Comparison of ENCODE assay signal across 8 mouse cellular contexts in the genomic region with DNA sequence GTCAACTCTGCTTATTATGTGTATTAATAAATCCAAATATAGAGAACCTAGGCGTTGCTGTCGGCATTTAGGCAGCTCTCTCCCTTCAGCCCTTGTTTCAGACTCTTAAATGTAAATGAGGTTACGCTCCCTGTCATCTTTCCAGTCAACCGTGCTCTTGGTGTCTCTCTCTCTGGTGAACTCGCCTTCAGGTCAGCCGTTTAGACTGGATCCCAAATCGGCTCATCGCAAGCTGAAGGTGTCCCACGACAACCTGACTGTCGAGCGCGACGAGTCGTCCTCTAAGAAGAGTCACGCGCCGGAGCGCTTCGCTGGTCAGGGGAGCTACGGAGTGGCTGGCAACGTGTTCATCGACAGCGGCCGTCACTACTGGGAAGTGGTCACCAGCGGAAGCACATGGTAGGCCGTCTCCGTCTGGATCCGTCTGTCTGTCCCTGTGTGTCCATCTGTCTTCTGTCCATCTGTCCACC. TPM values are rescaled to one million over a fixed set of nuclear protein-coding genes. Genes with fewer than 3 reads are reported as not detected.
DNase-seq lines count a peak whose midpoint lies in the region; ATAC-seq and TF ChIP-seq lines count a peak whose summit lies in the region.
"Not testable (repeated sequence)": the region's sequence is repeated elsewhere in the genome, so short reads cannot be mapped to it uniquely, and the experiment has no call there.

No protein-coding gene starts in this region.

- H3K4me3 ChIP-seq in hindbrain, embryonic 12.5 days; lung, embryonic 14.5 days (ENCODE audit: low read depth, low read length); neural tube, embryonic 14.5 days (ENCODE audit: low read depth, low read length): not testable (repeated sequence)

- not testable (repeated sequence) for H3K4me2 ChIP-seq in hindbrain, embryonic 12.5 days (replicated peaks); lung, embryonic 14.5 days; neural tube, embryonic 14.5 days (ENCODE audit: low read depth, low read length)

- 88% methylated on average over 28 of the region's 28 CpGs for WGBS in hindbrain, embryonic 12.5 days
- WGBS in lung, embryonic 14.5 days, result 84% methylated on average over 28 of the region's 28 CpGs
- 79% methylated on average over 28 of the region's 28 CpGs for WGBS in neural tube, embryonic 14.5 days

- H3K9me3 ChIP-seq in hindbrain, embryonic 12.5 days (replicated peaks), result peaks cover 61% of the 10 kb centered on the region
- H3K9me3 ChIP-seq in lung, embryonic 14.5 days (ENCODE audit: low read depth, low read length), result peaks cover 65% of the 10 kb centered on the region
- H3K9me3 ChIP-seq in neural tube, embryonic 14.5 days (ENCODE audit: control insufficient read depth, low read length), result peaks cover 39% of the 10 kb centered on the region

- H3K36me3 ChIP-seq in hindbrain, embryonic 12.5 days, result peaks cover 61% of the 10 kb centered on the region
- peaks cover 77% of the 10 kb centered on the region for H3K36me3 ChIP-seq in lung, embryonic 14.5 days (ENCODE audit: insufficient read depth)
- peaks cover 30% of the 10 kb centered on the region for H3K36me3 ChIP-seq in neural tube, embryonic 14.5 days (ENCODE audit: control insufficient read depth, insufficient read depth, low read length)

- peak; percentile 20 for DNase-seq in MN1 (ENCODE audit: low spot score)
- peak; percentile 57 to 70 for DNase-seq in cerebellum, postnatal 10 days
- peak; percentile 79 for DNase-seq in layer of hippocampus, adult 9-11 months
- DNase-seq in lung, embryonic 14.5 days, result peak; percentile 34
- DNase-seq in thymus, postnatal 25 days, result peak; percentile 53

- not testable (repeated sequence) for H3K27ac ChIP-seq in hindbrain, embryonic 12.5 days; lung, embryonic 14.5 days (ENCODE audit: low read depth); neural tube, embryonic 14.5 days (ENCODE audit: low read depth, low read length)

- H3K4me1 ChIP-seq in hindbrain, embryonic 12.5 days; lung, embryonic 14.5 days (ENCODE audit: insufficient read depth); neural tube, embryonic 14.5 days (ENCODE audit: control insufficient read depth, insufficient read depth, low read length): not testable (repeated sequence)

- TF ChIP-seq CTCF in lung, embryonic 14.5 days (IDR thresholded peaks at IDR 0.05; ENCODE audit: low read depth), result not testable (repeated sequence)

- H3K9ac ChIP-seq in hindbrain, embryonic 12.5 days; lung, embryonic 14.5 days; neural tube, embryonic 14.5 days (replicated peaks; ENCODE audit: low read depth, low read length): not testable (repeated sequence)

- H3K27me3 ChIP-seq in hindbrain, embryonic 12.5 days; lung, embryonic 14.5 days (ENCODE audit: insufficient read depth, low read length); neural tube, embryonic 14.5 days (ENCODE audit: control insufficient read depth, insufficient read depth, low read length): not testable (repeated sequence)

- 0 out of 2 replicates have a peak, but pooled peaks have one; percentile 1 for ATAC-seq in frontal cortex, adult (ENCODE audit: low TSS enrichment)
- peak; percentile 14 for ATAC-seq in hindbrain, embryonic 12.5 days (ENCODE audit: low FRiP score)
- not testable (repeated sequence) for ATAC-seq in lung, embryonic 14.5 days (ENCODE audit: insufficient read depth)
- peak; percentile 12 for ATAC-seq in neural tube, embryonic 14.5 days (ENCODE audit: low read depth)

RNA-seq across cellular contexts. Expression of gene Gm21887, which starts 22.1 kb away (rescaled TPM):
- 169 and 249 TPM in 2 replicates for polyA plus RNA-seq in hindbrain, embryonic 12.5 days (2016; fragmentation: Nextera tagmentation; extraction: Ambion mirVana)
- 252 and 439 TPM in 2 replicates for polyA plus RNA-seq in lung, embryonic 14.5 days (2014; fragmentation: Nextera tagmentation; extraction: Ambion mirVana)
- 150 and 359 TPM in 2 replicates for polyA plus RNA-seq in neural tube, embryonic 14.5 days (2014; fragmentation: Nextera tagmentation; extraction: Ambion mirVana)

Comparison
In these comparisons a context has a peak if more than half of its experiments do, and no peak if none do; other contexts are left out.
1. DNase-seq: peak in every context shown above with its lines; median percentile 79 in layer of hippocampus, adult 9-11 months; 64 in cerebellum, postnatal 10 days; 53 in thymus, postnatal 25 days; 34 in lung, embryonic 14.5 days; 20 in MN1.